Mouse (Mus musculus) heart, embryonic 13.5 days (tissue): ENCODE data around the gene Brsk1. TPM values are rescaled to one million over a fixed set of nuclear protein-coding genes. Genes with fewer than 3 reads are reported as not detected.

Source experiments
- ATAC-seq: fragments of 200-750 bp; cut with Nextera tagmentation; 2 replicates; pipeline ENCODE4 v1.8.0; 2017; ENCODE audit warnings: moderate TSS enrichment; ENCODE audit not compliant: insufficient number of reproducible peaks, low FRiP score, low TSS enrichment; ENCODE audit errors: extremely low read depth
- H3K27ac ChIP-seq: fragments of 300-500 bp; sonication (generic); replicated peaks from 2 replicates; pipeline ENCODE4 v1.5.1; 2015; ENCODE audit warnings: moderate library complexity, mild to moderate bottlenecking, inconsistent platforms
- H3K27me3 ChIP-seq: fragments of 300-500 bp; sonication (generic); replicated peaks from 2 replicates; pipeline ENCODE4 v1.6.1; 2015; ENCODE audit warnings: mild to moderate bottlenecking, inconsistent platforms
- H3K36me3 ChIP-seq: fragments of 300-500 bp; sonication (generic); 2 replicates; pipeline ENCODE4 v1.6.1; 2015; ENCODE audit warnings: mild to moderate bottlenecking, inconsistent platforms
- H3K4me1 ChIP-seq: fragments of 300-500 bp; sonication (generic); 2 replicates; pipeline ENCODE4 v1.6.1; 2015; ENCODE audit warnings: inconsistent platforms
- H3K4me2 ChIP-seq: fragments of 300-500 bp; sonication (generic); 2 replicates; pipeline ENCODE4 v1.6.1; 2015; ENCODE audit warnings: inconsistent platforms, mild to moderate bottlenecking, moderate library complexity
- H3K4me3 ChIP-seq: fragments of 300-500 bp; sonication (generic); 2 replicates; pipeline ENCODE4 v1.5.1; 2015; ENCODE audit warnings: moderate library complexity, mild to moderate bottlenecking, inconsistent platforms
- H3K9ac ChIP-seq: fragments of 300-500 bp; sonication (generic); 2 replicates; pipeline ENCODE4 v1.6.1; 2015; ENCODE audit warnings: inconsistent platforms, mild to moderate bottlenecking, moderate library complexity
- H3K9me3 ChIP-seq: fragments of 300-500 bp; sonication (generic); 2 replicates; pipeline ENCODE4 v1.6.1; 2016; ENCODE audit warnings: inconsistent platforms
- WGBS: fragments of 180-500 bp; shearing (Covaris S2); methylation state at CpG from one replicate; pipeline ENCODE4 v1.1.7; 2015; ENCODE audit warnings: mixed read lengths; 5-methylcytosine and 5-hydroxymethylcytosine counted together
- polyA plus RNA-seq: library from polyadenylated mRNA; unstranded; fragments of >200 nt; fragmentation: Nextera tagmentation; extraction: Ambion mirVana; gene quantifications from 2 replicates; pipeline ENCODE4 v1.2.1, GENCODE M21; 2015

Gene Brsk1
- polyA plus RNA-seq, 1 experiment from 2014 or later = 0.91 TPM

DNA sequence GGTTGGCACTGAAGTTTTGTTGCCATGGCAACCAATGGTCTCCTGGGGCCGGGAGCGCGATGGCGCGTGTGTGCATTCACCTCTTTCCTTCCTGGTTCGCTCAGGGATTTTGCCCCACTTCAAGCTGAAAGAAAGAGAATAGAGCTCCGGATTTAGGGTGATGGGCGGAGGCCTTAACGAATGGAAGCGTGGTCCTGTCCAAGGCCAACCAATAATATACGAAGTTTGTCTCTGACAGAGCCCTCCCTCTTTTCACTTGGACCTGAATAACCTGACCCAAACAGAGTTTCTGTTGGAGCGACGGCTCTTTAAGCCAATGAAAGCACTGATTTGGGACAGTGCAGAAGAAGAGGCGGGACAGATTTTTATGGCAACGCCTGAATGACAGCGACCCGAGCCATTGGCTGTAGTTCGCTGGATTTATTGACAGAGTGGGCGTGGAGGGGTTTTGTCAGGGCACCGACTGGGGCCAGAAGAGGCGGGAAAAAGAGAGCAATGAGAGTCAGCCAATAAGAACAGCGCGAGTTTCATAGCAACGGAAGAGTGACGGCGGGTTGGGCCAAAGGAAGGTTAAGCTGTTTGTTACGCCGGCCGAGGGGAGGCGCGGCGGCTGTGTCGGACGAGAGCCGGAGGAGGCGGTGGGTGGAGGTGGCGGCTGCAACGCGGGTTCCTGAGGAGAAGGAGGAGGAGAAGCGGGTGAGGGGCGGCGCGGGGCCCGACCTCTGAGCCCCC, 49.3 kb downstream of the Brsk1 start, which contains the start of gene Kmt5c:
Gene Kmt5c, plus strand, starts transcription at position 572 of the 732 bp plus-strand sequence.
- peak; percentile 93 for ATAC-seq

DNA sequence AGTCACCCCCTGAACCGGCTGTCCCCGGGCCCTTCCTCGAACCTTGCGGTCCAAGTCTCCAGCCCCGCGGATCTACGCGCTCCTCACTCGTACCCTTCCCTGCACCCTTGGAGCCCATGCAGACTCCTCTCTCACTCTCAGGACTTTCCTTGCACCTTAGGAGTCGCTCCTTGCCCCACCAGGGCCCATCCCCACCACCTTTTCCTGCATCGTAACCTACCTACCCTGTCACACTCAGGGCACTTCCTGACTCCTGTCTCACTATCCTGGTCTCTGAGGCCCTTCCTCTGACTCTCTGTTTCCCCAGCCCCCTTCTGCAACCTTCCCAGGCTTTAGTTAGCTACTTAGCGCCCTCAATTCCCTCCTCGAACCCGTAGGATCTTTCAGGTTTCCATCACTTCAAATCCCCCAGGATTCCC, 49.9 kb downstream of the Brsk1 start:
- H3K36me3 ChIP-seq = peaks cover 33% of the 10 kb centered on the region
- 0 out of 2 replicates have a peak, but pooled peaks have one; percentile 3 for ATAC-seq
- peaks cover 38% of the 10 kb centered on the region for H3K4me1 ChIP-seq
- peak overlapping the region; percentile 92 for H3K27ac ChIP-seq
- no peaks in the 10 kb centered on the region for H3K27me3 ChIP-seq
- under 1% methylated on average over 14 of the region's 14 CpGs for WGBS
- peak overlapping the region; percentile 92 for H3K9ac ChIP-seq
- H3K9me3 ChIP-seq = no peaks in the 10 kb centered on the region
- H3K4me2 ChIP-seq = peak overlapping the region; percentile 87
- peak overlapping the region; percentile 79 for H3K4me3 ChIP-seq

More for the DNA sequence above, 49.3 kb downstream of the Brsk1 start, which contains the start of gene Kmt5c:
- peak within 1 kb of the TSS; percentile 92 for H3K9ac ChIP-seq
- no peaks in the 10 kb centered on the region for H3K9me3 ChIP-seq
- peak within 1 kb of the TSS; percentile 87 for H3K4me2 ChIP-seq
- whole genome bisulfite sequencing = under 1% methylated on average over 39 of the region's 44 CpGs
- no peaks in the 10 kb centered on the region for H3K27me3 ChIP-seq
- H3K4me3 ChIP-seq = peak within 1 kb of the TSS; percentile 79
- peaks cover 29% of the 10 kb centered on the region for H3K36me3 ChIP-seq
- H3K27ac ChIP-seq = peak within 1 kb of the TSS; percentile 92
- H3K4me1 ChIP-seq = peaks cover 38% of the 10 kb centered on the region

DNA sequence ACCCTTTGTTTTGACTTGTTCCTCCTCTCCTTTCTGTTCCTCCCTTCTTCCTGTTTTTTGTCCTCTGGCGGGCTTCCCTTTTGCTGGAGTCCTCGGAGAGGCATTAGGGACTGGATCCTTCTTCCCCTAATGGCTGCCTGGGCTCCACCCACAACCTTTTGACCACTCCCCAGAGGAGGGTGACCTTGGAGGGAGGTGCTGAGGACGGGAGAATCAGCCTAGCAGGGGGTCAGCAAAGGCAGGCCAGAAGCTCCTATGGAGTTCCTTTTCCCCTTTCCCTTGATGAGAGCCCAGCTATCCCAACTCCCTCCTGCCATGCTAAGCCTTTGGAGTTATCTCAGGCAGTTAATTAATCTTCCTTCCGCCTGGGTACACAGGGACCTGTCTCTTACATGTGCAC, 50.7 kb downstream of the Brsk1 start:
- no peak for ATAC-seq
- Histone ChIP-seq H3K9me3 (no peaks in the 10 kb centered on the region), H3K27ac (peak overlapping the region; percentile 92), H3K36me3 (peaks cover 41% of the 10 kb centered on the region), H3K4me1 (peaks cover 38% of the 10 kb centered on the region), H3K9ac (peak overlapping the region; percentile 92), H3K4me3 (peak overlapping the region; percentile 79), H3K27me3 (no peaks in the 10 kb centered on the region), H3K4me2 (peak overlapping the region; percentile 87)
- WGBS = 3% methylated on average over 4 of the region's 4 CpGs

DNA sequence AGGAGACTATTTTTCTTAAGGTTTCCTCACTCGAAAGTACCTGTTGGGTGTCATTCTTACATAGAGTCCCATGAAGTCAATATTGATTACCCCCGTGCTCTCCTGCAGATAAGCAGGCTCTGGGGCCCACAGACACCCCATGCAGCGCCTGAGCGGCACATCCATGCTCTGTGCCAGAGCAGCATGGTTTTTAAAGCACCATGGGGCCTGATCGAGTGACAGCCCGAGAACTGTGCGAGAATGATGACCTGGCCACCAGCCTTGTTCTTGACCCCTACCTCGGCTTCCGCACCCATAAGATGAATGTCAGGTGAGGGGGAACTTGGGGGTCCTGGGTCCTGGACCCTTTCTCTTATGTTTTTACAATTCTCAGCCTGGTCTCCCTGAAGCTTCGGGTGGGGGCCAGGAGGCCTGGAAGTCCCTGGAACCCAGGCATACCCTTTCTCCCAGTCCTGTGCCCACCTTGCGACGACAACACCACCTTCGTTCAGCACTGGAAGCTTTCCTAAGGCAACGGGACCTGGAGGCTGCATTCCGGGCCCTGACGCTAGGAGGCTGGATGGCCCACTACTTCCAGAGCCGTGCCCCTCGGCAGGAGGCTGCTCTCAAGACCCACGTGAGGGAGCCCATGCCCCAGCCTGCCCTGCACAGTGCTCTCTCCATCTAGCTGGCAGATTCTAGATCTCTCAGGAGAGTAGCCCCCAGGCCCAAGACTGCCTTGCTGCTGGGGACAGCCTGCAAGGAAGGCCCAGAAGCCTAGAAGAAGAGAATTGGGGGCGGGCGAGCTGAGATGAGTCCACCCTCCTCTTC, 51.5 kb downstream of the Brsk1 start:
- 79% methylated on average over 21 of the region's 21 CpGs for WGBS
- Histone ChIP-seq H3K4me3 (peak overlapping the region; percentile 79), H3K27ac (peak overlapping the region; percentile 92), H3K4me1 (peaks cover 39% of the 10 kb centered on the region), H3K36me3 (peaks cover 48% of the 10 kb centered on the region), H3K9me3 (no peaks in the 10 kb centered on the region), H3K27me3 (no peaks in the 10 kb centered on the region), H3K4me2 (peak overlapping the region; percentile 87), H3K9ac (peak overlapping the region; percentile 92)
- ATAC-seq = no peak

DNA sequence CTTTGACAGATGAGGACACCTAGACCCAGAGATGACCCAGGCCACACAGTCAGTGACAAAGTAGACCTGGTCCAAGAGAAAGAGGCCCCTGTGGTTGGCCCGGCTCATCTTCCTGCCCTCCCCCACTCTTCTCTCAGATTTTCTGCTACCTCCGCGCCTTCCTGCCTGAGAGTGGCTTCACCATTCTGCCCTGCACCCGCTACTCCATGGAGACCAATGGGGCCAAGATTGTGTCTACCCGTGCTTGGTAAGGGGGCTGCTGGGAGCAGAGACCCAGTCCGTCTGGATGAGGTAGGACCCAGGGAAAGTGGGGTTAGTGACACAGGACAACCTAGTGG, 52.0 kb downstream of the Brsk1 start:
- peak overlapping the region; percentile 15; the same call in 1 of the 2 replicates for H3K9ac ChIP-seq
- H3K36me3 ChIP-seq = peaks cover 53% of the 10 kb centered on the region
- H3K4me1 ChIP-seq = peaks cover 42% of the 10 kb centered on the region
- no peaks in the 10 kb centered on the region for H3K9me3 ChIP-seq
- ATAC-seq = no peak
- H3K4me2 ChIP-seq = peak overlapping the region; percentile 6; the same call in 1 of the 2 replicates
- no peak overlapping the region for H3K4me3 ChIP-seq
- H3K27me3 ChIP-seq = no peaks in the 10 kb centered on the region
- 79% methylated on average over 6 of the region's 6 CpGs for WGBS
- H3K27ac ChIP-seq = no peak overlapping the region

DNA sequence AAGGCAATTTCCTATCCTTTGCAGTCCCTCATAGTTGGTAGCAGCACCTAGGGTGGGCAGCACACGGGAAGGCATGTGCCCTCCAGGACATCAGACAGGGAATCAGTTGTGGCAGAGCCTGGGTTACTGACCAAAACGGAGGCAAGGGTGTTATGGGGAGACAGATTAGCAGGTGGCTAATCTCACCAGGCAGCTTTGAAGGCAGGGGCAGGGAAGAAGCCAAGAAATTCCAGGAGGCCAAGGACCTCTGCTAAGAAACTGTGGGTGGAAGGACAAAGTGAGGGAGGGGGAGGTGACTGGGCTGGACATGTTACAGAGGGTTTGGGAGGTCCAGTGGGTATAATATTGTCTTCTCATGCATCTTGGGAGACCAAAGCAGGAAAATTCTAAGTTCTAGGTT, 53.0 kb downstream of the Brsk1 start:
- Histone ChIP-seq H3K9ac (peak overlapping the region; percentile 9; the same call in 1 of the 2 replicates), H3K4me1 (peaks cover 45% of the 10 kb centered on the region), H3K4me2 (no peak overlapping the region), H3K36me3 (peaks cover 53% of the 10 kb centered on the region), H3K9me3 (no peaks in the 10 kb centered on the region), H3K4me3 (no peak overlapping the region), H3K27me3 (no peaks in the 10 kb centered on the region), H3K27ac (no peak overlapping the region)
- 47% methylated on average over 2 of the region's 2 CpGs for WGBS
- no peak for ATAC-seq

DNA sequence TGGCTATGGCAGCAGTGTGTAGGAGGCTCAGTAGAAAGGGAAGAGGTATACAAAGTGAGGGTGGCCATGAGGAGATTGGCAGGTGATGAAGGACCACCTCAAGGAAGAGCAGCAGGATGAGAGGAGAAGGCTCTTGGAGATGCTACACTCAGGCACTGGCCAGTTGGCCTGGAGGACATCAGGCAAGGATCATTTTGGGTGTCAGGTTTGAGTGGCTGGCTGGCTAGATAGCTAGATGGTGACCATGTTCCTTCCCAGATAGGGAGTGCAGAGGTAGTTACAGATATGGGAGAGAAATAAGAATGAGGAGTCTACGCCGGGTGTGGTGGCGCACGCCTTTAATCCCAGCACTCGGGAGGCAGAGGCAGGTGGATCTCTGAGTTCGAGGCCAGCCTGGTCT, 54.5 kb downstream of the Brsk1 start:
- 73% methylated on average over 6 of the region's 6 CpGs for WGBS
- ATAC-seq = no peak
- H3K9me3 ChIP-seq = no peaks in the 10 kb centered on the region
- H3K9ac ChIP-seq = no peak overlapping the region
- no peak overlapping the region for H3K4me2 ChIP-seq
- H3K36me3 ChIP-seq = peaks cover 53% of the 10 kb centered on the region
- H3K4me1 ChIP-seq = peaks cover 37% of the 10 kb centered on the region
- H3K4me3 ChIP-seq = no peak overlapping the region
- H3K27ac ChIP-seq = no peak overlapping the region
- H3K27me3 ChIP-seq = no peaks in the 10 kb centered on the region

DNA sequence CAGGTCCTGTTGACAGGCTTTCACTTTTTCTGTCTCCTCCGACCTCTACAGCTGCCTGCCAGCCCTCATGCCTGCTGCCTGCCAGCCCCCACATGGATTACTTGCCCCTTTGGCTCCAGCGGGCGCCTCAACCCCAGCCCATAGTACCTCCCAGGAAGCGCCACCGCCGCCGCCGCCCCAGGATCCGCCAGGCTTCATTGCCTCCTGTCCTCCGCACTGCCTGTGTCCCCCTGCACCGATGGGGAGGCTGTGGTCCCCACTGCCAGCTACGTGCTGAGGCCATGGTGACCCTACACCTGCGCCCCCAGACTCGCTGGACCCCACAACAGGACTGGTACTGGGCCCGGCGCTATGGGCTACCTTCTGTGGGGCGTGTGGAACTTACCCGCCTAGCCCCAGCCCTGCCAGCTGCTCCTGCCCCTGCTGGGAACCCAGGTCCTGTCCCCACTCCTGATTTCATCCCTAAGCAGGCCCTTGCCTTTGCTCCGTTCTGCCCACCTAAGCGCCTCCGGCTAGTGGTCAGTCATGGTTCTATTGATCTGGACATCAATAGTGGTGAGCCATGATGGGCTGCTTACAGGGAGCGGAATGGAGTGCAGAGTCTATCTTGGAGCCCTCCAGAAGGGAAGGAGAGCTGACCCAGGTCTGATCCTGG, 56.0 kb downstream of the Brsk1 start:
- 82% methylated on average over 22 of the region's 22 CpGs for WGBS
- no peaks in the 10 kb centered on the region for H3K9me3 ChIP-seq
- H3K27ac ChIP-seq = no peak overlapping the region
- H3K27me3 ChIP-seq = no peaks in the 10 kb centered on the region
- peaks cover 29% of the 10 kb centered on the region for H3K4me1 ChIP-seq
- H3K4me3 ChIP-seq = no peak overlapping the region
- no peak for ATAC-seq
- H3K4me2 ChIP-seq = no peak overlapping the region
- peaks cover 53% of the 10 kb centered on the region for H3K36me3 ChIP-seq
- no peak overlapping the region for H3K9ac ChIP-seq

DNA sequence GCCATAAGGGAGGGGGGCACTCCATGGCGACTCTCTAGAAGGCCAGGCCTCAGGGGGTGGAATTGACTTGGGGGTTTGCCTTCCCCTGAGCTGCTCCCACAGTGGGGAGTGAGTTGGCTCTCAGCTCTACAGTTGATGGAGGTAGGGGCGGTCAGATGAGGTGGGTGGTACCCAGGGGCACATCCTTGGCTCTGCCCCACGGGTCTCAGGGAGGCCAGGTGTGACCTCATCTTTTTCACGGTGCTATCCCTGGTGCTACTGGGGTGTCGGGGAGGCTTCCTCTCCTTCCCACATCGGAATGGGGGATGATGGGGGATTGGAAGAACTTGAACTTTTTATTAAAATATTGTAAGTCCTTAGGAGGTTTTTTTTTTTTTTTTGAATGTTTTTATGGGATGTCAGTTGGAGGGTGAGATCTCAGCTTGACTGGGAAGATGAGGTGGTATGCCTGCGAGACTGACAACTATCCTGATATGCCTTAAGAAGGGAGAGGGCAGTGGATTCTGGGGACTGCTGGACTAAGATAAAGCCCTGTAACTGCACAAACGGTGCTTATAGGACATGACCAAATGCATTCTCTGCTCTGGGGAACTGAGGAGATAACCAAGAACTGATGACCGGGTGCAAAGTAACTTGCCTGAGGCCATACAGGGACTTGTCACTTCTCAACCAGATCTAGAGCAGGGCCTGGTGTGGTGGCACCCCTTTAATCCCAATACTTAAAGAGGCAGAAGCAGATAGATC, 56.9 kb downstream of the Brsk1 start:
- Histone ChIP-seq H3K27ac (no peak overlapping the region), H3K4me1 (peaks cover 29% of the 10 kb centered on the region), H3K27me3 (no peaks in the 10 kb centered on the region), H3K36me3 (peaks cover 48% of the 10 kb centered on the region), H3K4me3 (no peak overlapping the region), H3K9ac (no peak overlapping the region), H3K4me2 (no peak overlapping the region), H3K9me3 (no peaks in the 10 kb centered on the region)
- WGBS = 53% methylated on average over 9 of the region's 9 CpGs
- ATAC-seq = no peak

DNA sequence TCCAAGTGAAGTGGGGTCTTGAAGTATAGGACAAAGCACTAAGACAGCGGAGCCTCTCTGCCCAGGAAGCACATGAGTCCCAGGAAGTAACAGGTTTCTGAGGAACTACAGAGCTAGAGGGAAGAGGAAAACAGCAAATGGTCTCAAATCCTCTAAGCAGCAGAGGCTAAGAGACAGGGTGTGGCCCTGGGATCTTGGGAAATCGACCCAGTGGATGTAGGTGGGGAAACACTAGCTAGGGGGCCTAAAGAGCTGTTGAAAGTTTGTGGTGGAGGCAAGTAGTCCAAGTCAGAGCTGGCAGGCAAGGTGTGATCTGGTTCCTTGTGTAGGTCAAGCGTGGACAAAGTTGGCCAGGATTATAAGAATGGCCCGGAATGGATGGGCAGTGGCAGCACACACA, 57.9 kb downstream of the Brsk1 start:
- Histone ChIP-seq H3K36me3 (peaks cover 38% of the 10 kb centered on the region), H3K9me3 (no peaks in the 10 kb centered on the region), H3K4me3 (no peak overlapping the region), H3K27me3 (no peaks in the 10 kb centered on the region), H3K9ac (no peak overlapping the region), H3K27ac (no peak overlapping the region), H3K4me2 (no peak overlapping the region), H3K4me1 (peaks cover 29% of the 10 kb centered on the region)
- WGBS = 66% methylated on average over 4 of the region's 4 CpGs
- no peak for ATAC-seq

DNA sequence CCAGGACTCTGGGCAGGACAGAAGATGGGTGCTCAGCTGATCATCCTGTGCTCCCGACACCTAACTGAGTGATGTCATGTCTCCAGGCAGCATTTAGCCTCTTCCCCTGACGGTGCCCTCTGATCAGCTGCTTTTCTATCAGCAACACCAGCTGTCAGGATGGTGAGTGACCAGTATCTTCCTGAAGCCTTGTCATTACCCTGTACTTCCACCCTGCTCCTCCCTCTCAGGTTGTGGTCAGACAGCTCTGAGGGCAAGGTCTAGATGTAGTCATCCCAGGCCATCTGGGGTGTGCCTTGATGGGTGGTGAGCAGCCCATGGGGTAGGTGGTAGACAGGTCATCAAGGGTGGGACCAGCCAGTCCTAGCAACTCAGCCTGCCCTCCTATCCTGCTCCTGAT, 58.8 kb downstream of the Brsk1 start:
- H3K36me3 ChIP-seq = peaks cover 30% of the 10 kb centered on the region
- peaks cover 28% of the 10 kb centered on the region for H3K4me1 ChIP-seq
- H3K27me3 ChIP-seq = no peaks in the 10 kb centered on the region
- H3K4me2 ChIP-seq = no peak overlapping the region
- no peak overlapping the region for H3K9ac ChIP-seq
- WGBS = 62% methylated on average over 2 of the region's 2 CpGs
- no peak overlapping the region for H3K4me3 ChIP-seq
- no peak for ATAC-seq
- H3K9me3 ChIP-seq = no peaks in the 10 kb centered on the region
- no peak overlapping the region for H3K27ac ChIP-seq
